Mouse (Mus musculus) Muller cell, postnatal 12 days (primary cell): ENCODE measurements around the gene Eid2.

Experiments
- DNase-seq: peaks from one replicate; pipeline ENCODE4 v3.0.0-alpha.2; 2015; ENCODE audit errors: inconsistent ontology term

The Eid2 gene

GRCm38 (mm10) chr7:28290638-28291590 lies 23.2 kb downstream of the Eid2 start, which contains the start of gene Selenov:
Selenov (minus strand) TSS chr7:28291186.
- peak; percentile 47 for DNase-seq

- DNase-seq, result peak; percentile 78
These were observed 26.8 kb downstream of the Eid2 start for GRCm38 (mm10) chr7:28294481-28294880.

GRCm38 (mm10) chr7:28298837-28299625 lies 31.4 kb downstream of the Eid2 start:
- DNase-seq, result peak; percentile 66

- DNase-seq, result peak; percentile 66
These were observed 34.1 kb downstream of the Eid2 start, which contains the start of gene Dll3 for GRCm38 (mm10) chr7:28301616-28302433. Dll3 (minus strand) TSS chr7:28302238.

- DNase-seq, result no peak
These were observed 38.0 kb downstream of the Eid2 start for GRCm38 (mm10) chr7:28305641-28306040.

GRCm38 (mm10) chr7:28306216-28306615 lies 38.5 kb downstream of the Eid2 start:
- no peak for DNase-seq

- DNase-seq, result no peak
These were observed 42.1 kb downstream of the Eid2 start for GRCm38 (mm10) chr7:28309737-28310136.

GRCm38 (mm10) chr7:28311151-28311925 lies 43.7 kb downstream of the Eid2 start:
- no peak for DNase-seq

- DNase-seq, result peak; percentile 97
These were observed 44.4 kb downstream of the Eid2 start, which contains the start of gene Timm50 for GRCm38 (mm10) chr7:28311926-28312543. Timm50 (minus strand) TSS chr7:28312072.

GRCm38 (mm10) chr7:28318036-28318435 lies 50.4 kb downstream of the Eid2 start:
- no peak for DNase-seq

GRCm38 (mm10) chr7:28318714-28319113 lies 51.0 kb downstream of the Eid2 start:
- DNase-seq, result no peak
